Mouse (Mus musculus) liver, adult 2 months (tissue): ENCODE measurements around the gene Cep57.

Experiments used
- CTCF ChIP-seq: fragments of 200-500 bp; IDR thresholded peaks from 2 replicates; pipeline ENCODE4 v1.5.1; 2011; ENCODE audit warnings: low read depth, low read length, control low read depth
- POLR2A ChIP-seq: fragments of 200-500 bp; IDR thresholded peaks from 2 replicates; pipeline ENCODE4 v1.6.1; 2011; ENCODE audit warnings: low read length, control low read depth; ENCODE audit not compliant: insufficient read depth; ENCODE audit errors: extremely low read depth

GRCm38 (mm10) chr9:13826832-13827405, at the start of gene Cep57:
- TF ChIP-seq CTCF (no peak), POLR2A (peak; percentile 52)
